In genomic region chr6:86222381-86222780, GRCm38 (mm10) we compare ENCODE assay signal across 12 mouse cellular contexts. TPM values are rescaled to one million over a fixed set of nuclear protein-coding genes. Genes with fewer than 3 reads are reported as not detected.
DNase-seq lines count a peak whose midpoint lies in the region; ATAC-seq lines count a peak whose summit lies in the region.
"Had no signal": no experiment of that assay in that cellular context is flagged by ENCODE, and none has a peak within 500 bp of the region (broad histone marks: within the 10 kb centered on the region; RNA-seq: fewer than 3 reads in every experiment).

No protein-coding gene starts in this region.

- no peaks in the 10 kb centered on the region for H3K27me3 ChIP-seq in kidney, embryonic 14.5 days (ENCODE audit: control insufficient read depth, insufficient read depth, low read length)
- no peaks in the 10 kb centered on the region for H3K27me3 ChIP-seq in embryonic facial prominence, embryonic 11.5 days (ENCODE audit: control insufficient read depth, insufficient read depth, low read length)
- H3K27me3 ChIP-seq in kidney, embryonic 16.5 days (ENCODE audit: insufficient read depth, low read length) = no peaks in the 10 kb centered on the region
- H3K27me3 ChIP-seq in stomach, embryonic 16.5 days (ENCODE audit: control insufficient read depth, insufficient read depth, low read length) = no peaks in the 10 kb centered on the region
- H3K27me3 ChIP-seq: limb, embryonic 15.5 days had no signal

- H3K27ac ChIP-seq in kidney, embryonic 14.5 days (ENCODE audit: low read depth, low read length) = no peak overlapping the region
- no peak overlapping the region for H3K27ac ChIP-seq in embryonic facial prominence, embryonic 11.5 days (replicated peaks; ENCODE audit: low read depth, low read length)
- peak overlapping the region; percentile 57 for H3K27ac ChIP-seq in kidney, embryonic 16.5 days (ENCODE audit: low read length)
- peak overlapping the region; percentile 87 for H3K27ac ChIP-seq in stomach, embryonic 16.5 days (ENCODE audit: low read length)
- H3K27ac ChIP-seq: hindbrain, embryonic 14.5 days; limb, embryonic 15.5 days had no signal

- H3K4me2 ChIP-seq in kidney, embryonic 14.5 days (replicated peaks; ENCODE audit: low read depth, low read length) = no peak overlapping the region
- H3K4me2 ChIP-seq in embryonic facial prominence, embryonic 11.5 days (ENCODE audit: low read depth, low read length) = no peak overlapping the region
- H3K4me2 ChIP-seq in kidney, embryonic 16.5 days (replicated peaks; ENCODE audit: low read depth, low read length) = no peak overlapping the region
- no peak overlapping the region for H3K4me2 ChIP-seq in stomach, embryonic 16.5 days (ENCODE audit: low read depth, low read length)
- H3K4me2 ChIP-seq: hindbrain, embryonic 14.5 days; limb, embryonic 15.5 days had no signal

- no peak for DNase-seq in kidney, postnatal 25 days
- peak; percentile 40 for DNase-seq in embryonic facial prominence, embryonic 11.5 days (ENCODE audit: low spot score)
- no peak for DNase-seq in thymus, postnatal 14 days
- no peak for DNase-seq in frontal cortex, postnatal 14 days (ENCODE audit: low spot score in 2 of 2)
- DNase-seq: adrenal gland, postnatal 14 days; embryo, embryonic 11 days had no signal

- no peaks in the 10 kb centered on the region for H3K36me3 ChIP-seq in kidney, embryonic 14.5 days (ENCODE audit: control insufficient read depth, insufficient read depth, low read length)
- no peaks in the 10 kb centered on the region for H3K36me3 ChIP-seq in embryonic facial prominence, embryonic 11.5 days (replicated peaks; ENCODE audit: control insufficient read depth, insufficient read depth, low read depth, low read length)
- no peaks in the 10 kb centered on the region for H3K36me3 ChIP-seq in kidney, embryonic 16.5 days (ENCODE audit: insufficient read depth, low read length)
- no peaks in the 10 kb centered on the region for H3K36me3 ChIP-seq in stomach, embryonic 16.5 days (ENCODE audit: control insufficient read depth, insufficient read depth, low read length)
- H3K36me3 ChIP-seq: limb, embryonic 15.5 days had no signal

- no peak overlapping the region for H3K9ac ChIP-seq in kidney, embryonic 14.5 days (ENCODE audit: low read depth, low read length)
- H3K9ac ChIP-seq in embryonic facial prominence, embryonic 11.5 days (replicated peaks; ENCODE audit: low read length) = no peak overlapping the region
- H3K9ac ChIP-seq in kidney, embryonic 16.5 days (replicated peaks; ENCODE audit: low read length) = no peak overlapping the region
- H3K9ac ChIP-seq in stomach, embryonic 16.5 days (ENCODE audit: low read length) = no peak overlapping the region
- H3K9ac ChIP-seq: hindbrain, embryonic 14.5 days; limb, embryonic 15.5 days had no signal

- WGBS in kidney, embryonic 14.5 days = 14% methylated on average over 7 of the region's 7 CpGs
- WGBS in embryonic facial prominence, embryonic 11.5 days = 29% methylated on average over 7 of the region's 7 CpGs
- 17% methylated on average over 7 of the region's 7 CpGs for WGBS in kidney, embryonic 16.5 days
- 30% methylated on average over 7 of the region's 7 CpGs for WGBS in stomach, embryonic 16.5 days

- peaks cover 15% of the 10 kb centered on the region; the same call in 1 of the 2 replicates for H3K4me1 ChIP-seq in kidney, embryonic 14.5 days (ENCODE audit: control insufficient read depth, insufficient read depth, low read length)
- no peaks in the 10 kb centered on the region for H3K4me1 ChIP-seq in embryonic facial prominence, embryonic 11.5 days (ENCODE audit: control insufficient read depth, insufficient read depth, low read length)
- H3K4me1 ChIP-seq in kidney, embryonic 16.5 days (ENCODE audit: insufficient read depth, low read length) = peaks cover 13% of the 10 kb centered on the region
- H3K4me1 ChIP-seq in stomach, embryonic 16.5 days (ENCODE audit: control insufficient read depth, insufficient read depth, low read length) = peaks cover 26% of the 10 kb centered on the region

- ATAC-seq in kidney, embryonic 14.5 days (ENCODE audit: low FRiP score, low TSS enrichment) = peak; percentile 87
- ATAC-seq in embryonic facial prominence, embryonic 11.5 days (replicated peaks; ENCODE audit: insufficient number of reproducible peaks, low FRiP score, low TSS enrichment, low read depth) = no peak
- ATAC-seq in kidney, embryonic 16.5 days (ENCODE audit: low FRiP score, low TSS enrichment) = peak; percentile 84
- ATAC-seq in stomach, embryonic 16.5 days (ENCODE audit: insufficient read depth, low FRiP score) = peak; percentile 81; the same call in 1 of the 2 replicates
- no peak for ATAC-seq in erythroid progenitor cell, adult 5-6 weeks (replicated peaks; ENCODE audit: low FRiP score, poor library complexity, severe bottlenecking)

- H3K9me3 ChIP-seq in kidney, embryonic 14.5 days (ENCODE audit: control insufficient read depth, low read length) = no peaks in the 10 kb centered on the region
- no peaks in the 10 kb centered on the region for H3K9me3 ChIP-seq in embryonic facial prominence, embryonic 11.5 days (replicated peaks; ENCODE audit: control insufficient read depth, low read length)
- no peaks in the 10 kb centered on the region for H3K9me3 ChIP-seq in kidney, embryonic 16.5 days (ENCODE audit: low read length)
- H3K9me3 ChIP-seq in stomach, embryonic 16.5 days (replicated peaks; ENCODE audit: control insufficient read depth, low read length) = no peaks in the 10 kb centered on the region
- H3K9me3 ChIP-seq: limb, embryonic 15.5 days had no signal

- no peak overlapping the region for H3K4me3 ChIP-seq in kidney, embryonic 14.5 days (ENCODE audit: low read length)
- no peak overlapping the region for H3K4me3 ChIP-seq in embryonic facial prominence, embryonic 11.5 days (ENCODE audit: low read depth, low read length)
- H3K4me3 ChIP-seq in kidney, embryonic 16.5 days (ENCODE audit: low read length) = no peak overlapping the region
- H3K4me3 ChIP-seq in stomach, embryonic 16.5 days (replicated peaks; ENCODE audit: low read length) = no peak overlapping the region
- H3K4me3 ChIP-seq: limb, embryonic 15.5 days had no signal

RNA-seq across cellular contexts. Expression of gene Tgfa, which starts 27.4 kb away (rescaled TPM):
- 5.1 and 12.3 TPM in 2 replicates for polyA plus RNA-seq in kidney, embryonic 14.5 days (2014; fragmentation: Nextera tagmentation; extraction: Ambion mirVana)
- 1.8 and 2.5 TPM in 2 replicates for polyA plus RNA-seq in embryonic facial prominence, embryonic 11.5 days (2014; fragmentation: Nextera tagmentation; extraction: Ambion mirVana)
- 7.7 and 9.1 TPM in 2 replicates for polyA plus RNA-seq in kidney, embryonic 16.5 days (2015; fragmentation: Nextera tagmentation; extraction: Ambion mirVana)
- 7.2 and 10.2 TPM in 2 replicates for polyA plus RNA-seq in stomach, embryonic 16.5 days (2015; fragmentation: Nextera tagmentation; extraction: Ambion mirVana)
- total RNA-seq in erythroid progenitor cell, adult 5-6 weeks (2015; ENCODE audit: low replicate concordance) = not detected in 2 replicates
- not detected in 2 replicates for total RNA-seq in erythroid progenitor cell, adult 5-6 weeks (2017; ENCODE audit: low replicate concordance)

Comparison
In these comparisons a context has a peak if more than half of its experiments do, and no peak if none do; other contexts are left out.
1. H3K27ac ChIP-seq: peak in kidney, embryonic 16.5 days (single experiment) and stomach, embryonic 16.5 days (single experiment); none in kidney, embryonic 14.5 days (single experiment) and embryonic facial prominence, embryonic 11.5 days (single experiment).
2. ATAC-seq: peak in kidney, embryonic 14.5 days (single experiment), kidney, embryonic 16.5 days (single experiment) and stomach, embryonic 16.5 days (single experiment); none in embryonic facial prominence, embryonic 11.5 days (single experiment) and erythroid progenitor cell, adult 5-6 weeks (single experiment).